Mouse (Mus musculus) spleen, adult 12 weeks (tissue): Measurements from ENCODE around the gene Ctnnbl1.

Experiments used
- DNase-seq: peaks from one replicate; pipeline ENCODE4 v3.0.0; 2022; ENCODE audit warnings: low spot score

Ctnnbl1 gene

GRCm38 (mm10) chr2:157877394-157877793, 140.2 kb downstream of the Ctnnbl1 start:
- no peak for DNase-seq

GRCm38 (mm10) chr2:157877967-157878366, 140.8 kb downstream of the Ctnnbl1 start:
- no peak for DNase-seq

- no peak for DNase-seq
Observed at GRCm38 (mm10) chr2:157881939-157882338, 144.7 kb downstream of the Ctnnbl1 start.

- DNase-seq: no peak
Observed at GRCm38 (mm10) chr2:157887275-157888025, 150.2 kb downstream of the Ctnnbl1 start.

- no peak for DNase-seq
Observed at GRCm38 (mm10) chr2:157891166-157891565, 154.0 kb downstream of the Ctnnbl1 start.

- no peak for DNase-seq
Observed at GRCm38 (mm10) chr2:157897131-157897530, 159.9 kb downstream of the Ctnnbl1 start.

GRCm38 (mm10) chr2:157913204-157913636, 176.0 kb downstream of the Ctnnbl1 start:
- peak; percentile 45 for DNase-seq

GRCm38 (mm10) chr2:157913705-157914104, 176.5 kb downstream of the Ctnnbl1 start:
- no peak for DNase-seq

- no peak for DNase-seq
Observed at GRCm38 (mm10) chr2:157914105-157914764, 177.0 kb downstream of the Ctnnbl1 start, which contains the start of gene Vstm2l. Gene Vstm2l, plus strand, starts transcription at chr2:157914653.

- DNase-seq: no peak
Observed at GRCm38 (mm10) chr2:157914889-157915517, 177.8 kb downstream of the Ctnnbl1 start.

- no peak for DNase-seq
Observed at GRCm38 (mm10) chr2:157918529-157918928, 181.3 kb downstream of the Ctnnbl1 start.

- DNase-seq: no peak
Observed at GRCm38 (mm10) chr2:157921551-157921950, 184.3 kb downstream of the Ctnnbl1 start.

GRCm38 (mm10) chr2:157923406-157923805, 186.2 kb downstream of the Ctnnbl1 start:
- no peak for DNase-seq

- DNase-seq: no peak
Observed at GRCm38 (mm10) chr2:157924504-157924903, 187.3 kb downstream of the Ctnnbl1 start.

- no peak for DNase-seq
Observed at GRCm38 (mm10) chr2:157926502-157926901, 189.3 kb downstream of the Ctnnbl1 start.

GRCm38 (mm10) chr2:157926927-157927326, 189.7 kb downstream of the Ctnnbl1 start:
- no peak for DNase-seq

- no peak for DNase-seq
Observed at GRCm38 (mm10) chr2:157927397-157927796, 190.2 kb downstream of the Ctnnbl1 start.

GRCm38 (mm10) chr2:157927815-157928214, 190.6 kb downstream of the Ctnnbl1 start:
- no peak for DNase-seq

- DNase-seq: no peak
Observed at GRCm38 (mm10) chr2:157932655-157933054, 195.5 kb downstream of the Ctnnbl1 start.

- no peak for DNase-seq
Observed at GRCm38 (mm10) chr2:157935444-157936171, 198.4 kb downstream of the Ctnnbl1 start.

GRCm38 (mm10) chr2:157936676-157937075, 199.5 kb downstream of the Ctnnbl1 start:
- DNase-seq: no peak

- DNase-seq: no peak
Observed at GRCm38 (mm10) chr2:157940586-157941185, 203.5 kb downstream of the Ctnnbl1 start.
